9 mouse cellular contexts compared by ENCODE assay signal in genomic region chr10:125798678-125799077, GRCm38 (mm10).
DNase-seq lines count a peak whose midpoint lies in the region; ATAC-seq lines count a peak whose summit lies in the region.
"Had no signal": no experiment of that assay in that cellular context is flagged by ENCODE, and none has a peak within 500 bp of the region (broad histone marks: within the 10 kb centered on the region; RNA-seq: fewer than 3 reads in every experiment).

No protein-coding gene starts in this region.

- no peak overlapping the region for H3K27ac ChIP-seq in lung, embryonic 15.5 days
- H3K27ac ChIP-seq in forebrain, embryonic 14.5 days (ENCODE audit: low read depth, low read length), result no peak overlapping the region
- H3K27ac ChIP-seq in limb, embryonic 11.5 days (replicated peaks; ENCODE audit: low read depth, low read length), result peak overlapping the region; percentile 14; the same call in 1 of the 2 replicates
- H3K27ac ChIP-seq in stomach, embryonic 15.5 days, result no peak overlapping the region

- H3K27me3 ChIP-seq in lung, embryonic 15.5 days, result no peaks in the 10 kb centered on the region
- H3K27me3 ChIP-seq in forebrain, embryonic 14.5 days (replicated peaks; ENCODE audit: control insufficient read depth, insufficient read depth, low read length), result no peaks in the 10 kb centered on the region
- no peaks in the 10 kb centered on the region for H3K27me3 ChIP-seq in limb, embryonic 11.5 days (ENCODE audit: control insufficient read depth, insufficient read depth, low read length)
- H3K27me3 ChIP-seq in stomach, embryonic 15.5 days (replicated peaks), result no peaks in the 10 kb centered on the region

- H3K9me3 ChIP-seq in lung, embryonic 15.5 days, result no peaks in the 10 kb centered on the region
- H3K9me3 ChIP-seq in forebrain, embryonic 14.5 days (replicated peaks; ENCODE audit: control insufficient read depth, low read length), result no peaks in the 10 kb centered on the region
- no peaks in the 10 kb centered on the region for H3K9me3 ChIP-seq in limb, embryonic 11.5 days (ENCODE audit: control insufficient read depth, low read length)
- H3K9me3 ChIP-seq in stomach, embryonic 15.5 days, result no peaks in the 10 kb centered on the region

- no peak for DNase-seq in lung, adult 18-20 months
- DNase-seq in forebrain, embryonic 14.5 days (ENCODE audit: low spot score), result peak; percentile 61
- DNase-seq in limb, embryonic 11.5 days (ENCODE audit: low spot score), result peak; percentile 70
- no peak for DNase-seq in frontal cortex, postnatal 10 days (ENCODE audit: low spot score in 2 of 2)
- DNase-seq in thymus, postnatal 25 days, result no peak
- no peak for DNase-seq in right cerebral cortex, postnatal 14 days
- DNase-seq: cerebellum, postnatal 25 days had no signal

- no peak overlapping the region for H3K9ac ChIP-seq in lung, embryonic 15.5 days
- no peak overlapping the region for H3K9ac ChIP-seq in forebrain, embryonic 14.5 days (ENCODE audit: low read length)
- H3K9ac ChIP-seq in limb, embryonic 11.5 days (ENCODE audit: low read length), result no peak overlapping the region
- no peak overlapping the region for H3K9ac ChIP-seq in stomach, embryonic 15.5 days

- WGBS in lung, embryonic 15.5 days, result 9% methylated on average over 13 of the region's 13 CpGs
- WGBS in forebrain, embryonic 14.5 days, result 12% methylated on average over 13 of the region's 13 CpGs
- 8% methylated on average over 13 of the region's 13 CpGs for WGBS in limb, embryonic 11.5 days
- WGBS in stomach, embryonic 15.5 days, result 17% methylated on average over 13 of the region's 13 CpGs

- H3K4me2 ChIP-seq in lung, embryonic 15.5 days, result peak overlapping the region; percentile 11; the same call in 1 of the 2 replicates
- H3K4me2 ChIP-seq in forebrain, embryonic 14.5 days (ENCODE audit: low read length), result no peak overlapping the region
- no peak overlapping the region; the same call in 1 of the 2 replicates for H3K4me2 ChIP-seq in limb, embryonic 11.5 days (ENCODE audit: low read depth, severe bottlenecking)
- no peak overlapping the region for H3K4me2 ChIP-seq in stomach, embryonic 15.5 days

- no peak overlapping the region for H3K4me3 ChIP-seq in lung, embryonic 15.5 days
- no peak overlapping the region for H3K4me3 ChIP-seq in forebrain, embryonic 14.5 days (ENCODE audit: low read depth, low read length)
- no peak overlapping the region for H3K4me3 ChIP-seq in limb, embryonic 11.5 days (ENCODE audit: low read depth, low read length)
- no peak overlapping the region for H3K4me3 ChIP-seq in stomach, embryonic 15.5 days (replicated peaks)

- H3K4me1 ChIP-seq in lung, embryonic 15.5 days, result peaks cover 6% of the 10 kb centered on the region; the same call in 1 of the 2 replicates
- H3K4me1 ChIP-seq in forebrain, embryonic 14.5 days (ENCODE audit: control insufficient read depth, insufficient read depth, low read length), result peaks cover 8% of the 10 kb centered on the region; the same call in 1 of the 2 replicates
- H3K4me1 ChIP-seq in limb, embryonic 11.5 days (ENCODE audit: control insufficient read depth, insufficient read depth, low read length), result peaks cover 7% of the 10 kb centered on the region; the same call in 1 of the 2 replicates
- no peaks in the 10 kb centered on the region for H3K4me1 ChIP-seq in stomach, embryonic 15.5 days

- no peaks in the 10 kb centered on the region for H3K36me3 ChIP-seq in lung, embryonic 15.5 days
- no peaks in the 10 kb centered on the region for H3K36me3 ChIP-seq in forebrain, embryonic 14.5 days (ENCODE audit: control insufficient read depth, insufficient read depth, low read length)
- H3K36me3 ChIP-seq in limb, embryonic 11.5 days (ENCODE audit: control insufficient read depth, insufficient read depth, low read length), result no peaks in the 10 kb centered on the region
- H3K36me3 ChIP-seq in stomach, embryonic 15.5 days, result no peaks in the 10 kb centered on the region

- ATAC-seq in lung, embryonic 15.5 days (ENCODE audit: borderline replicate concordance, extremely low read depth, low FRiP score, low TSS enrichment), result peak; percentile 65; the same call in 1 of the 2 replicates
- peak; percentile 60; the same call in 1 of the 2 replicates for ATAC-seq in forebrain, embryonic 14.5 days
- ATAC-seq in limb, embryonic 11.5 days (ENCODE audit: insufficient number of reproducible peaks, low FRiP score, low TSS enrichment, low read depth), result peak; percentile 37; the same call in 1 of the 2 replicates
- peak; percentile 22; the same call in 1 of the 2 replicates for ATAC-seq in stomach, embryonic 15.5 days (ENCODE audit: insufficient read depth, low FRiP score, low read depth)

Comparison
In these comparisons a context has a peak if more than half of its experiments do, and no peak if none do; other contexts are left out.
1. DNase-seq: peak in forebrain, embryonic 14.5 days (single experiment) and limb, embryonic 11.5 days (single experiment); none in lung, adult 18-20 months (0 of 2), frontal cortex, postnatal 10 days (0 of 2), thymus, postnatal 25 days (single experiment) and right cerebral cortex, postnatal 14 days (single experiment).
2. Peak in every context shown above with its lines, with median percentiles within 50 percentile points of each other: ATAC-seq.